28 mouse cellular contexts compared by ENCODE assay signal in genomic region chr13:109944822-109945551, GRCm38 (mm10).
DNase-seq lines count a peak whose midpoint lies in the region; ATAC-seq and TF ChIP-seq lines count a peak whose summit lies in the region.
"Had no signal": no experiment of that assay in that cellular context is flagged by ENCODE, and none has a peak within 500 bp of the region (broad histone marks: within the 10 kb centered on the region; RNA-seq: fewer than 3 reads in every experiment).

No protein-coding gene starts in this region.

- TF ChIP-seq CTCF in hindbrain, postnatal 0 days (IDR thresholded peaks at IDR 0.05; ENCODE audit: low read depth) = no peak

- no peak overlapping the region for H3K4me3 ChIP-seq in hindbrain, postnatal 0 days (ENCODE audit: low read length)
- H3K4me3 ChIP-seq: embryonic facial prominence, embryonic 12.5 days; heart, embryonic 13.5 days; hindbrain, embryonic 15.5 days; liver, embryonic 15.5 days; midbrain, embryonic 15.5 days; neural tube, embryonic 15.5 days had no signal

- peak; percentile 57 for DNase-seq in heart, adult 11 months
- DNase-seq in heart, adult 9 months (ENCODE audit: low spot score in 2 of 2) = no peak
- DNase-seq in cerebellum, adult 11 months = peak; percentile 20
- DNase-seq in cerebellum, adult 9-10 months = peak; percentile 61
- DNase-seq in cerebellum, postnatal 36 days = peak; percentile 46 to 49
- DNase-seq in gastrocnemius, adult 18-20 months (ENCODE audit: low spot score) = no peak
- DNase-seq in hindbrain, postnatal 0 days (ENCODE audit: low spot score) = no peak
- DNase-seq in adrenal gland, postnatal 25 days = no peak
- DNase-seq: adrenal gland, postnatal 36 days; embryo, embryonic 11 days; forebrain, postnatal 0 days; gastrocnemius, postnatal 10 days; heart, postnatal 10 days; kidney, adult 9 months; kidney, postnatal 10 days; layer of hippocampus, adult 9-11 months; lung, embryonic 14.5 days; lung, postnatal 14 days; retina, postnatal 1 day; right cerebral cortex, postnatal 25 days; thymus, postnatal 36 days had no signal

- H3K4me1 ChIP-seq in hindbrain, postnatal 0 days (ENCODE audit: insufficient read depth, low read length) = no peaks in the 10 kb centered on the region
- H3K4me1 ChIP-seq: embryonic facial prominence, embryonic 12.5 days; hindbrain, embryonic 15.5 days; liver, embryonic 15.5 days; midbrain, embryonic 15.5 days; neural tube, embryonic 15.5 days had no signal

- H3K4me2 ChIP-seq in hindbrain, postnatal 0 days (ENCODE audit: low read depth, low read length) = no peak overlapping the region
- H3K4me2 ChIP-seq: embryonic facial prominence, embryonic 12.5 days; heart, embryonic 13.5 days; hindbrain, embryonic 15.5 days; liver, embryonic 15.5 days; lung, embryonic 14.5 days; midbrain, embryonic 15.5 days; neural tube, embryonic 15.5 days had no signal

- H3K27me3 ChIP-seq in hindbrain, postnatal 0 days (ENCODE audit: insufficient read depth, low read length) = no peaks in the 10 kb centered on the region
- H3K27me3 ChIP-seq: embryonic facial prominence, embryonic 12.5 days; heart, embryonic 13.5 days; hindbrain, embryonic 15.5 days; liver, embryonic 15.5 days; midbrain, embryonic 15.5 days; neural tube, embryonic 15.5 days; Patski had no signal

- peaks cover 22% of the 10 kb centered on the region; the same call in 1 of the 2 replicates for H3K36me3 ChIP-seq in hindbrain, postnatal 0 days (ENCODE audit: insufficient read depth, low read length)

- WGBS in hindbrain, postnatal 0 days = 74% methylated on average over 7 of the region's 7 CpGs

- no peak for ATAC-seq in hindbrain, postnatal 0 days
- ATAC-seq: forebrain, postnatal 0 days; midbrain, embryonic 15.5 days; Patski had no signal

- no peak overlapping the region for H3K9ac ChIP-seq in hindbrain, postnatal 0 days (replicated peaks; ENCODE audit: low read length)
- H3K9ac ChIP-seq: embryonic facial prominence, embryonic 12.5 days; forebrain, postnatal 0 days; heart, embryonic 13.5 days; hindbrain, embryonic 15.5 days; liver, embryonic 15.5 days; lung, embryonic 14.5 days; midbrain, embryonic 15.5 days; neural tube, embryonic 15.5 days had no signal

- no peaks in the 10 kb centered on the region for H3K9me3 ChIP-seq in hindbrain, postnatal 0 days (ENCODE audit: low read length)
- H3K9me3 ChIP-seq: embryonic facial prominence, embryonic 12.5 days; heart, embryonic 13.5 days; hindbrain, embryonic 15.5 days; liver, embryonic 15.5 days; midbrain, embryonic 15.5 days; neural tube, embryonic 15.5 days had no signal

- no peak overlapping the region for H3K27ac ChIP-seq in hindbrain, postnatal 0 days
- H3K27ac ChIP-seq: embryonic facial prominence, embryonic 12.5 days; heart, embryonic 13.5 days; hindbrain, embryonic 15.5 days; liver, embryonic 15.5 days; midbrain, embryonic 15.5 days; neural tube, embryonic 15.5 days had no signal

Comparison
In these comparisons a context has a peak if more than half of its experiments do, and no peak if none do; other contexts are left out.
1. DNase-seq: peak in heart, adult 11 months (single experiment), cerebellum, adult 11 months (single experiment), cerebellum, adult 9-10 months (single experiment) and cerebellum, postnatal 36 days (2 of 2); none in heart, adult 9 months (0 of 2), gastrocnemius, adult 18-20 months (single experiment), hindbrain, postnatal 0 days (single experiment) and adrenal gland, postnatal 25 days (single experiment).